Mouse (Mus musculus) testis, adult 2 months (tissue): ENCODE data around the gene Lpo.

Experiments
- CTCF ChIP-seq: fragments of 200-500 bp; IDR thresholded peaks from 2 replicates; pipeline ENCODE4 v1.5.1; 2012; ENCODE audit warnings: low read depth, mild to moderate bottlenecking, inconsistent platforms, low read length, moderate library complexity; ENCODE audit not compliant: control insufficient read depth, insufficient read depth, insufficient replicate concordance
- POLR2A ChIP-seq: fragments of 200-500 bp; IDR thresholded peaks from 2 replicates; pipeline ENCODE4 v1.6.1; 2012; ENCODE audit warnings: low read depth, mild to moderate bottlenecking, inconsistent platforms, low read length, moderate library complexity; ENCODE audit not compliant: control insufficient read depth

- TF ChIP-seq POLR2A (no peak), CTCF (no peak)
These were observed 43.7 kb upstream of the Lpo start for GRCm38 (mm10) chr11:87871766-87872165.
